ENCODE assay signal across 12 mouse cellular contexts in the genomic region with DNA sequence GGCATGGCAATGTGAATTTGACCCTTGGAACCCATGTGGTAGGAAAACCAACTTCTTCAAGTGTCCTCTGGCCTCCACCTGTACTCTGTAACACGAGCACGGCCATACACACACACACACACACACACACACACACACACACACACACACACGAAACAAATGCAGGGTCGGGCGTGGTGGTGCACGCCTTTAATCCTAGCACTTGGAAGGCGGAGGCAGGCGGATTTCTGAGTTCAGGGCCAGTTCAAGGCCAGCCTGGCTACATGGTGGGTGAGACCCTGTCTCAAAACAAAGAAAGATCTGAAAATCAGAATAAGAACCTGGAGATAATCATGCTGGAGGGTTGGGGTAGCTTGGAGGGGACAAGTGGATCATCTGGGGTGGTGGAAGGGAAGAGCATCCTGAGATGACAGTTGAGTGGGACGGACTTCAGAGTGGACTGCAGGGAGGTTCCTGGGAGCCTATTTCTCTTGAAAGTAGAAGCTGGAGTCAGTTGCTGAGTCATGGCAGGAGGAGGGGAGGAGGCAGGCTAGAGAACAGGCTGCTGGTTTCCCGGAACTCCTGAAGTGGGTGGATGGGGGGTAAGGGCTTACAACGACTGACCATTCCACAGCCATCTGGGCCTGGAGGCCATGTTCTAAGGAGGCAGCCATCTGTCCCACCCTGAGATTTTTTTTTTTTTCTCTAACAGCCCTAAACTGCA. TPM values are rescaled to one million over a fixed set of nuclear protein-coding genes. Genes with fewer than 3 reads are reported as not detected.
A peak's percentile ranks its signal among the peaks of the same experiment; 100 is the strongest.
DNase-seq lines count a peak whose midpoint lies in the region; ATAC-seq and TF ChIP-seq lines count a peak whose summit lies in the region.
"Had no signal": no experiment of that assay in that cellular context is flagged by ENCODE, and none has a peak within 500 bp of the region (broad histone marks: within the 10 kb centered on the region; RNA-seq: fewer than 3 reads in every experiment).

No protein-coding gene starts in this region.

- no peaks in the 10 kb centered on the region for H3K9me3 ChIP-seq in kidney, postnatal 0 days (replicated peaks; ENCODE audit: low read length)
- H3K9me3 ChIP-seq in kidney, embryonic 15.5 days (replicated peaks) = no peaks in the 10 kb centered on the region
- H3K9me3 ChIP-seq in hindbrain, embryonic 14.5 days (ENCODE audit: control insufficient read depth, low read length) = no peaks in the 10 kb centered on the region

- no peak overlapping the region for H3K9ac ChIP-seq in kidney, postnatal 0 days (ENCODE audit: low read depth, low read length)
- no peak overlapping the region for H3K9ac ChIP-seq in kidney, embryonic 15.5 days
- no peak overlapping the region for H3K9ac ChIP-seq in hindbrain, embryonic 14.5 days

- WGBS in kidney, postnatal 0 days = 74% methylated on average over 11 of the region's 11 CpGs
- WGBS in kidney, embryonic 15.5 days = 80% methylated on average over 9 of the region's 11 CpGs
- WGBS in hindbrain, embryonic 14.5 days = 84% methylated on average over 11 of the region's 11 CpGs

- TF ChIP-seq CTCF in kidney, postnatal 0 days (IDR thresholded peaks at IDR 0.05; ENCODE audit: low read depth) = no peak

- H3K4me3 ChIP-seq in kidney, postnatal 0 days (replicated peaks; ENCODE audit: low read depth, low read length) = no peak overlapping the region
- no peak overlapping the region for H3K4me3 ChIP-seq in kidney, embryonic 15.5 days (replicated peaks)
- H3K4me3 ChIP-seq in hindbrain, embryonic 14.5 days (replicated peaks; ENCODE audit: low read length) = no peak overlapping the region

- H3K27me3 ChIP-seq in kidney, postnatal 0 days (ENCODE audit: insufficient read depth, low read length) = no peaks in the 10 kb centered on the region
- no peaks in the 10 kb centered on the region for H3K27me3 ChIP-seq in kidney, embryonic 15.5 days
- H3K27me3 ChIP-seq in hindbrain, embryonic 14.5 days (ENCODE audit: control insufficient read depth, insufficient read depth, low read length) = no peaks in the 10 kb centered on the region

- 0 out of 2 replicates have a peak, but pooled peaks have one; percentile 29 for ATAC-seq in kidney, postnatal 0 days (replicated peaks; ENCODE audit: low FRiP score, low read depth)
- no peak for ATAC-seq in kidney, embryonic 15.5 days (replicated peaks; ENCODE audit: low FRiP score)
- ATAC-seq in erythroid progenitor cell, adult 5-6 weeks (replicated peaks; ENCODE audit: low FRiP score, poor library complexity, severe bottlenecking) = peak; percentile 91
- ATAC-seq in megakaryocyte-erythroid progenitor cell, adult 5-6 weeks (replicated peaks; ENCODE audit: low FRiP score, low TSS enrichment, poor library complexity, severe bottlenecking) = peak; percentile 54
- ATAC-seq in hindbrain, embryonic 14.5 days (ENCODE audit: low FRiP score) = no peak

- H3K27ac ChIP-seq in kidney, postnatal 0 days = no peak overlapping the region
- no peak overlapping the region for H3K27ac ChIP-seq in kidney, embryonic 15.5 days
- H3K27ac ChIP-seq in hindbrain, embryonic 14.5 days = no peak overlapping the region

- H3K4me1 ChIP-seq in kidney, postnatal 0 days (replicated peaks; ENCODE audit: insufficient read depth, low read length) = no peaks in the 10 kb centered on the region
- peaks cover 3% of the 10 kb centered on the region; the same call in 1 of the 2 replicates for H3K4me1 ChIP-seq in kidney, embryonic 15.5 days
- H3K4me1 ChIP-seq in hindbrain, embryonic 14.5 days (replicated peaks; ENCODE audit: control insufficient read depth, insufficient read depth, low read length) = 0 out of 2 replicates have a peak, but pooled peaks cover 2% of the 10 kb centered on the region

- no peak for DNase-seq in kidney, postnatal 0 days (ENCODE audit: low spot score)
- DNase-seq in R1 (ENCODE audit: low read depth, low spot score) = peak; percentile 77
- no peak for DNase-seq in urinary bladder, postnatal 10 days (ENCODE audit: low spot score)
- DNase-seq in thymus, postnatal 0 days (ENCODE audit: low spot score) = no peak
- no peak for DNase-seq in hindbrain, embryonic 14.5 days (ENCODE audit: low spot score)
- DNase-seq: gastrocnemius, postnatal 10 days had no signal

- H3K4me2 ChIP-seq in kidney, postnatal 0 days (ENCODE audit: low read length) = no peak overlapping the region
- H3K4me2 ChIP-seq in kidney, embryonic 15.5 days = no peak overlapping the region
- no peak overlapping the region for H3K4me2 ChIP-seq in hindbrain, embryonic 14.5 days (replicated peaks)
- H3K4me2 ChIP-seq: midbrain, embryonic 11.5 days had no signal

- no peaks in the 10 kb centered on the region for H3K36me3 ChIP-seq in kidney, postnatal 0 days (ENCODE audit: insufficient read depth, low read length)
- H3K36me3 ChIP-seq in kidney, embryonic 15.5 days = no peaks in the 10 kb centered on the region
- H3K36me3 ChIP-seq in hindbrain, embryonic 14.5 days (replicated peaks; ENCODE audit: control insufficient read depth, insufficient read depth) = no peaks in the 10 kb centered on the region

RNA-seq across cellular contexts. Expression of gene Ywhag, which starts 16.4 kb away (rescaled TPM):
- 89.4 and 105 TPM in 2 replicates for polyA plus RNA-seq in kidney, postnatal 0 days (2015; fragmentation: Nextera tagmentation; extraction: Ambion mirVana)
- 179 and 189 TPM in 2 replicates for polyA plus RNA-seq in kidney, embryonic 15.5 days (2015; fragmentation: Nextera tagmentation; extraction: Ambion mirVana)
- total RNA-seq in erythroid progenitor cell, adult 5-6 weeks (2015; ENCODE audit: low replicate concordance) = 30.3 and 35.2 TPM in 2 replicates
- 11.6 and 12.2 TPM in 2 replicates for total RNA-seq in erythroid progenitor cell, adult 5-6 weeks (2017; ENCODE audit: low replicate concordance)
- total RNA-seq in megakaryocyte-erythroid progenitor cell, adult 5-6 weeks (2014; fragmentation: Nextera tagmentation) = 125 and 138 TPM in 2 replicates
- total RNA-seq in megakaryocyte-erythroid progenitor cell, adult 5-6 weeks (2017) = 88.3 and 92.5 TPM in 2 replicates
- 69.4 and 69.8 TPM in 2 replicates for polyA plus RNA-seq in thymus, postnatal 0 days (2015; fragmentation: Nextera tagmentation; extraction: Ambion mirVana)
- 429 and 481 TPM in 2 replicates for polyA plus RNA-seq in hindbrain, embryonic 14.5 days (2014; fragmentation: Nextera tagmentation; extraction: Ambion mirVana)

RNA-seq across cellular contexts. Expression of gene Ssc4d, which starts 23.5 kb away (rescaled TPM):
- polyA plus RNA-seq in kidney, postnatal 0 days (2015; fragmentation: Nextera tagmentation; extraction: Ambion mirVana) = 6.7 and 7.5 TPM in 2 replicates
- polyA plus RNA-seq in kidney, embryonic 15.5 days (2015; fragmentation: Nextera tagmentation; extraction: Ambion mirVana) = 9.6 and 10.1 TPM in 2 replicates
- not detected in 2 replicates for total RNA-seq in erythroid progenitor cell, adult 5-6 weeks (2015; ENCODE audit: low replicate concordance)
- not detected in 2 replicates for total RNA-seq in erythroid progenitor cell, adult 5-6 weeks (2017; ENCODE audit: low replicate concordance)
- total RNA-seq in megakaryocyte-erythroid progenitor cell, adult 5-6 weeks (2014; fragmentation: Nextera tagmentation) = 1.7 and 3.2 TPM in 2 replicates
- 3.5 TPM in 1 of 2 replicates, not detected in the other for total RNA-seq in megakaryocyte-erythroid progenitor cell, adult 5-6 weeks (2017)
- polyA plus RNA-seq in thymus, postnatal 0 days (2015; fragmentation: Nextera tagmentation; extraction: Ambion mirVana) = 1.6 and 2.7 TPM in 2 replicates
- 1.5 TPM in 2 replicates for polyA plus RNA-seq in hindbrain, embryonic 14.5 days (2014; fragmentation: Nextera tagmentation; extraction: Ambion mirVana)

RNA-seq across cellular contexts. Expression of gene Zp3, which starts 29.0 kb away (rescaled TPM):
- 0.13 and 0.16 TPM in 2 replicates for polyA plus RNA-seq in kidney, postnatal 0 days (2015; fragmentation: Nextera tagmentation; extraction: Ambion mirVana)
- polyA plus RNA-seq in kidney, embryonic 15.5 days (2015; fragmentation: Nextera tagmentation; extraction: Ambion mirVana) = 0.30 TPM in 1 of 2 replicates, not detected in the other
- total RNA-seq in erythroid progenitor cell, adult 5-6 weeks (2015; ENCODE audit: low replicate concordance) = not detected in 2 replicates
- not detected in 2 replicates for total RNA-seq in erythroid progenitor cell, adult 5-6 weeks (2017; ENCODE audit: low replicate concordance)
- not detected in 2 replicates for total RNA-seq in megakaryocyte-erythroid progenitor cell, adult 5-6 weeks (2014; fragmentation: Nextera tagmentation)
- total RNA-seq in megakaryocyte-erythroid progenitor cell, adult 5-6 weeks (2017) = not detected in 2 replicates
- polyA plus RNA-seq in thymus, postnatal 0 days (2015; fragmentation: Nextera tagmentation; extraction: Ambion mirVana) = 0.53 and 0.64 TPM in 2 replicates
- polyA plus RNA-seq in hindbrain, embryonic 14.5 days (2014; fragmentation: Nextera tagmentation; extraction: Ambion mirVana) = not detected in 2 replicates
- total RNA-seq: gastrocnemius, postnatal 10 days; left cerebral cortex, postnatal 10 days had no signal
- polyA plus RNA-seq: cortical plate, adult 2 months; midbrain, embryonic 11.5 days had no signal

RNA-seq across cellular contexts. Expression of gene Dtx2, which starts 43.7 kb away (rescaled TPM):
- 21.8 and 22.7 TPM in 2 replicates for polyA plus RNA-seq in kidney, postnatal 0 days (2015; fragmentation: Nextera tagmentation; extraction: Ambion mirVana)
- polyA plus RNA-seq in kidney, embryonic 15.5 days (2015; fragmentation: Nextera tagmentation; extraction: Ambion mirVana) = 29.4 and 29.9 TPM in 2 replicates
- 1.8 and 3.8 TPM in 2 replicates for total RNA-seq in erythroid progenitor cell, adult 5-6 weeks (2015; ENCODE audit: low replicate concordance)
- 0.13 and 2.3 TPM in 2 replicates for total RNA-seq in erythroid progenitor cell, adult 5-6 weeks (2017; ENCODE audit: low replicate concordance)
- 5.6 and 22.1 TPM in 2 replicates for total RNA-seq in megakaryocyte-erythroid progenitor cell, adult 5-6 weeks (2014; fragmentation: Nextera tagmentation)
- 2.3 and 4.2 TPM in 2 replicates for total RNA-seq in megakaryocyte-erythroid progenitor cell, adult 5-6 weeks (2017)
- 43.9 and 46.0 TPM in 2 replicates for polyA plus RNA-seq in thymus, postnatal 0 days (2015; fragmentation: Nextera tagmentation; extraction: Ambion mirVana)
- 23.1 and 24.2 TPM in 2 replicates for polyA plus RNA-seq in hindbrain, embryonic 14.5 days (2014; fragmentation: Nextera tagmentation; extraction: Ambion mirVana)

Comparison
In these comparisons a context has a peak if more than half of its experiments do, and no peak if none do; other contexts are left out.
1. ATAC-seq: peak in kidney, postnatal 0 days (single experiment), erythroid progenitor cell, adult 5-6 weeks (single experiment) and megakaryocyte-erythroid progenitor cell, adult 5-6 weeks (single experiment); none in kidney, embryonic 15.5 days (single experiment) and hindbrain, embryonic 14.5 days (single experiment).